Mouse (Mus musculus) myocyte (in vitro differentiated cells): Measurements from ENCODE around the gene Tifa.

Experiments used
- POLR2A ChIP-seq: IDR thresholded peaks from one replicate; pipeline ENCODE4 v1.6.1; 2011; ENCODE audit warnings: low read depth, mild to moderate bottlenecking, control low read depth, moderate library complexity; ENCODE audit not compliant: insufficient read length
- REST ChIP-seq: IDR thresholded peaks from one replicate; pipeline ENCODE4 v1.6.1; 2011; ENCODE audit warnings: mild to moderate bottlenecking, control low read depth, moderate library complexity; ENCODE audit not compliant: insufficient read depth, insufficient read length
- TCF12 ChIP-seq: IDR thresholded peaks from one replicate; pipeline ENCODE4 v1.6.1; 2011; ENCODE audit warnings: mild to moderate bottlenecking, control low read depth; ENCODE audit not compliant: poor library complexity, insufficient read depth, severe bottlenecking
- TCF3 ChIP-seq: IDR thresholded peaks from one replicate; pipeline ENCODE4 v1.6.1; 2011; ENCODE audit warnings: low read depth, control low read depth; ENCODE audit not compliant: insufficient read length
- USF1 ChIP-seq: IDR thresholded peaks from one replicate; pipeline ENCODE4 v1.6.1; 2011; ENCODE audit warnings: low read depth, mild to moderate bottlenecking, control low read depth, moderate library complexity

DNA sequence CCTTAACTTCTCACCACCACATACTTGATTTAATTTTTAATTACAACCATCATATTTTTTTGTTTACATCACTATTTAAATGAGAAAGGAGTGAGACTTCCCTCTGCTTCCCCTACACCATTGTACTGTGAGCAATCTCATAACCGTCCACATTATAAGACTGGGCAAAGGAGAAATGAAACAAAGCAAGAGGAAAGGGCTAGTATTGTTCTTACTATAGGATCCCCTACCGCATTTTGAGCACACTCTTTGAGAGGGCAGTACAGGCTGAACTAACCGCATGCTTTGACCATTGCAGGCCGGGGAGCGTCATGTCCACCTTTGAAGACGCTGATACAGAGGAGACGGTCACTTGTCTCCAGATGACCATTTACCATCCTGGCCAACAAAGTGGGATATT lies 6.7 kb downstream of the Tifa start:
- no peak for TF ChIP-seq USF1
- TF ChIP-seq TCF12: no peak
- no peak for TF ChIP-seq POLR2A
- TF ChIP-seq REST: no peak
- no peak for TF ChIP-seq TCF3
